Mouse (Mus musculus): ENCODE data around the gene Cyp2d12. TPM values are rescaled to one million over a fixed set of nuclear protein-coding genes. Genes with fewer than 3 reads are reported as not detected.

The Cyp2d12 gene
- not detected in 2 replicates for total RNA-seq (2023)

DNA sequence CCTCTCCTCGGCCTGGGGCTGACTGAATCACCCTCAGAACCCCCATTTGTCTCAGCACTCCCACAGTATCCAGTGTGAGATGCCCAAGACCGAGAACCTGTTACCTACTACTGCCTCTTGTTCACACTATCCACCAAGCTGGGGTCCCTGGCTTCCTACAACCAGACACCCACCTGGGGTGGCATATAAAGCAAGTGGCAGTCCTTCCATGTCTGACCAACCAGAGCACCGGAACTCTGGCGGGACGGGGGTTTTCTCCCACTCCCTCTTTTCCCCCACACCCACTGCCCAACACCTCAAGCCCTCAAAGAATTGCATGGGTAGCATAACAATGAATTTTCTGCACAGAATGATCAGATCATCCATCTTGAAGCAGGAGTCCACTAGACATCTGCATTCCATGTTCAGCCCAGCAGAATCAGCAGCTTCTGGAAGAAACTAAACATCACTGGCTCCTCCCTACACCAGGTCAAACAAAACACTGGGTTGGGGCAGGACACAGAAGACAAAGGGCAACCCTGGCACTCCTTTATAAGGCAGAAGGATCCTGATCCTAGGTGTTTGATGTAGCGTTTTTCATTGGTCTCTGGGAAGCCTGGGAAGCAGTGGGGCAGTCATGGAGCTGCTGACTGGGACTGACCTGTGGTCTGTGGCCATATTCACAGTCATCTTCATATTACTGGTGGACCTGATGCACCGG lies at the start of gene Cyp2d12:
TSS of gene Cyp2d12 (plus strand) at position 542 of the 700 bp plus-strand sequence.

Other genes with a start within 250 kb of the Cyp2d12 start
- 81.3 and 94.9 TPM in 2 replicates for gene Naga, start 216.1 kb upstream of the Cyp2d12 start, total RNA-seq (2023)
- gene Pheta2, start 216.1 kb upstream of the Cyp2d12 start, total RNA-seq (2023), result 0.47 and 0.79 TPM in 2 replicates
- 69.9 and 76.6 TPM in 2 replicates for gene Smdt1, start 216.1 kb upstream of the Cyp2d12 start, total RNA-seq (2023)
- 69.4 and 71.0 TPM in 2 replicates for gene Ndufa6, start 200.8 kb upstream of the Cyp2d12 start, total RNA-seq (2023)
- 0.57 and 1.6 TPM in 2 replicates for gene Cyp2d22, start 174.8 kb upstream of the Cyp2d12 start, total RNA-seq (2023)
- not detected in 2 replicates for gene Cyp2d11, start 161.1 kb upstream of the Cyp2d12 start, total RNA-seq (2023)
- gene Cyp2d10, start 147.9 kb upstream of the Cyp2d12 start, total RNA-seq (2023), result not detected in 2 replicates
- gene Cyp2d9, start 121.6 kb upstream of the Cyp2d12 start, total RNA-seq (2023), result not detected in 2 replicates
- not detected in 2 replicates for gene Cyp2d34, start 65.9 kb downstream of the Cyp2d12 start, total RNA-seq (2023)
- gene Cyp2d40, start 209.1 kb downstream of the Cyp2d12 start, total RNA-seq (2023), result not detected in 2 replicates
- not detected in 2 replicates for gene Cyp2d26, start 239.2 kb downstream of the Cyp2d12 start, total RNA-seq (2023)